Mouse (Mus musculus): ENCODE measurements around the gene Adamts13. TPM values are rescaled to one million over a fixed set of nuclear protein-coding genes. Genes with fewer than 3 reads are reported as not detected.

Gene Adamts13
- total RNA-seq (2021) = not detected

DNA sequence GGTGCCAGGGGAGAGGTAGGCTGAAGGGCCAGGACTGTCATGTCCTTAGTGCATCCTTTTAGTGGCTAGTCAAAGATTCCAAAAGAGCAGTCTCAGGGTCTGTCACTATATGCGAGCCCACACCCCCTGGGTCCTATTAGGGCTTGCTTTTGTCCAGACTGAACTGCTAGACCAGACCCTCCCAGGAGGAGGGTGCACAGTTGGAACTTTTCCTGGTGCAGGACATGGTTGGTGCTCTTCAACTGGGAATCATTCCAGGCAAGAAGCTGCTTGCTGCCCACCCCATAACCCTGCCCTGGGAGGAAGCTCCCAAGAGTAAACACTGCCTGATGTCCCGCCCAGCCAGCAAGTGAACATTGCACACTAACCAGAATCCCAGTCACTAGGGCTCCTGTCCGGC, at the start of gene Adamts13:
Adamts13 (plus strand) TSS at position 301 of the 400 bp plus-strand sequence.
- DNase-seq = no peak
- intact Hi-C loops (cut with DNase I) = no loop called here

DNA sequence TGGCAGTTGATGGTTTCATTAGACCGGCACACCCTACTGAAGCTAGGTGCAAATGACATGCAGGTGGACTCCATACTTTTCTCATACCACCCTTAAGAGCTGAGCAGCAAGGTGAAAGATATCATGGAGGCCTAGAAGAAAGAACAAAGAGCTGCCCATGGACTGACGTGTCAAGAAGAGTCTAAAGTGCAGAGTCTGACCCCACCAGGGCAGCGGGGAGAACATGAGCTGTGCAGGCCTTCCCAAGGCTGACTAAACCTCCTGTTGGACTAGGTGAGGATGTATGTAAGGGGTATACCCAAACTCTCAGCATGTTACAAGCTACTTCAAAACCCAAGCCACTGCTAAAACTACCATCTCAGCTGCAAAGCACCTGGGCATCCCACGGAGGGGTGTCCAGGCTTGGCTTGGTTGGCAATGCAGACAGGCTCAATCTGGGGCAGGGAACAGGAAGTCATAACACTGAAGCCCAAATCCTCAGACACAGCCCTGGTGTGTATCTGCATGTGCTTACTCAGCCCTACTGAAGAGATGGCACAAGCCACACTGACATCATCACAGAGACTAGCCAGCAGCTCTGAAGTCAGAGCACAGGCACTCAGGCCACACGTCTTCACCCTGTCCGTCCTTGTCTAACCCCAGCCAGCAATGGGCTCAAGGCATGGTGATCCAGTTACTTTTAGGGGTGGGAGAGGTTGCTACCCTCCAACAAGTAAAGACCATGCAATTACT, 45.3 kb upstream of the Adamts13 start:
- no peak for DNase-seq
- intact Hi-C loops (cut with DNase I) = no loop called here

DNA sequence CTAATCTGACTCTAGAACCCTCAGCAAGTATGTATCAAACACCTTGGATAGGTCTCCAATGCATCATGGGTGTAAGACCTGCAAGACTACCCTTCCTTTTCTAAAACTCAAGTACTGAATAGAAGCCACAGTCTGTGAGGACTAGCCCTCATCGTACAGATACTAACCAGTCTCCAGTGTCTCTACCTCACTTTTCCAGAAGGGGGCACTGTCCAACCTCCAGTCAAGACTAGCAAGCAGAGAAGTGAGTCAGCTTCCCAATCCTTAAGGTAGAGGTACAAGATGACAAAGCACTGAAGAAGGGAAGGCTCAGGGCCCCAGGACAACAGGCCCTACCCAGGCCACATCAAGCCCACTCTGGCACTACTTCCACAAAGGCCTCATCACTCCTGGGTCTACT, 42.8 kb upstream of the Adamts13 start:
- intact Hi-C loops (cut with DNase I) = loop anchor here (2.0 to 5.0 kb wide), 2 partner anchors 77 to 108 kb away; partner anchors contain the start of gene Cacfd1
- DNase-seq = peak; percentile 70 to 76

DNA sequence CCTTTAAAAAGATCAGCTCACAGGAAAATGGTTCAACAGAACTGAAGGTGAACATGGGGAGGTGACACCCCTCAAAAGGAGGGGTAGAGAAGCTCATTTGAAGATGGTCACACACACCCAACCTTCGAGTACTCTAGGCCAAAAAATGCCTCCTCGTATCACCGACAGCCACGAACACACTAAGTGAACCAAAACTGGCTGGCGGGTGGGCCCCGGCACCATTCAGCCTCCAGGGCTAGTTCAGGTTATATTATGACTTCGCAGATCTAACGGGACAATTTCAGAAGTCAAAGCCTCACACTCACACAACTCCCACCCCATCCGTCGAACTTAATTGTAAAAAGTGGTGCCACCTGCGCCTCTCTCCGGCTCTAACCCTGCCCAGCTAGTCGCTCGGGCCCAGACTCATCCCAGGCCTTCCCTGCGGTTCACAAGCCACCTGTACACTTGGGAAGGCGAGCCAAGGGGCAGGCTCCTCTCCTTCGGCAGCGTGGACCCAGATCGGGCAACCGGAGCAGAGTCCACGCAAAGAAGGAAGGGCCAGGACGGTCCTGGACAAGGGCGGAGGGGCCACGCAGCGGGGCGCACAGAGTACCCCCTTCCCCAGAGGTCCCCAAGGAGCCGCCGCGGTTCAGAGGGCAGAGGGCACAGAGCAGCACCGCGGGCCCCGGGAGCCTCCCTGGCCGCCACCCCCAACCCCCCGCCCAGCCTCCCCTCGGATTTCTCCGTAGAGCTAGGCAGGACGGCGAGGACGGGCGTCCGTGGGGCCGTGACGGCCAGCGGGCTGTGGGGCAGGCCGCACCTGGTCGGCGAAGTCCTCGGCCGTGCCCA, 40.5 kb upstream of the Adamts13 start:
- intact Hi-C loops (cut with DNase I) = loop anchor here (2.0 to 5.0 kb wide), 3 partner anchors 22 to 75 kb away; partner anchors contain the start of genes Cacfd1, Med22 and Rpl7a
- DNase-seq = peak; percentile 54 to 58

DNA sequence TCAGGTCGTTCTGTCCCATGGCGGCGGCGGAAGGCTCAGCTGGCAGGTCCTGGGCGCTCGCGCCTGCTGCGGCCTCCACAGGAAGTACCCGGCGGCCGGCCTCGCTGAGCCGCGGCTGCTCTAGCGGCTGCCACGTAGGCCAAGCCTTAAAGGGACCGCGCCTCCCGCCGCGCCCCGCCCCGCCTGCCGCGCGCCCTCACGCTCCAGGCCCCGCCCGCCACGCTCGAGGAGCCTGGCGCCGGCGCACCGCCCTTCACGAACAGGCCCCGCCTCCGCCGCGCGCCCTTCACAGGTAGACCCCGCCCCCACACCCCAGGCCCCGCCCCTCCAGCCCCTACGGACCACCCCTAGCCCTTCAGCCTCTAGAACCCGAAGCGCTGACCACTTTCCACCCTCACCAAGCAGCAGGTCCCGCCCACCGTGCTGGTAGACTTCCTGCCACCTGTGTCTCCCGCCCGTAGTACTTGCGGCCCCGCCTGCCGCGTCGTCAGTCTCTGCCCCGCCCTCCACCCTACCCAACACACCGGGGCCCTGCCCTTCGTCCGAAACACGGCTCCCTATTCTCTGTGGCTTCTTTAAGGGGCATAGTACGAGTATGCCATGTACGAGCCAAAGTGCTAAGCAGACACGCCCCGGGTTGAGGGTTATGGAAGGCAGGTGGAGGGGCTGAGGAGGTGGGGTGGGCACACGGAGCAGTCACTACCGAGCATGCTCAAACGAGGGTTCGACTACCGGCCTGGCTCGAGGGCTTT, 39.7 kb upstream of the Adamts13 start, which contains the start of the genes Surf4 and Stkld1:
Surf4 (minus strand) TSS at position 625 of the 752 bp plus-strand sequence.
Stkld1 (plus strand) TSS at position 744 of the 752 bp plus-strand sequence.
- DNase-seq = peak; percentile 93 to 94
- intact Hi-C loops (cut with DNase I) = loop anchor here (2.0 to 5.0 kb wide), 3 partner anchors 23 to 74 kb away; partner anchors contain the start of genes Cacfd1, Med22 and Rpl7a

DNA sequence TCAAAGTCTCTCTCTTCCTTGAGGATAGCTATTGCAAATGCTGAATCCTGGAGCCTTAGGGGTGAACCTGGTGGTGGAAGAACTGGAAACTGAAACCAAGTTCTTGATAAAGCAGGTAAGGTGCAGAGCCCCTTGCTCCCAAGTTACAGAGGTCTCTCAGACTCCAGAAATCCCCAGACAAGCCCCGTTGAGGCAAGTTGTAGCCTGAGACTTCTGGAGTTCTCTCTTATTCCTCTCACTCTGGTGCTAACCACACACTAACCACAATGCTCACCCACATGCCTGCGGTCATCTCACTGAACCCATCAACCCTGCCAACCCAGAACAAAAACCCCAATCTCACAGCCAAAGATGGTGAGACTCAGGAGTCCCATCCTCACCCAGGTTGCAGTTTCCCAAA, 37.9 kb upstream of the Adamts13 start:
- intact Hi-C loops (cut with DNase I) = no loop called here

DNA sequence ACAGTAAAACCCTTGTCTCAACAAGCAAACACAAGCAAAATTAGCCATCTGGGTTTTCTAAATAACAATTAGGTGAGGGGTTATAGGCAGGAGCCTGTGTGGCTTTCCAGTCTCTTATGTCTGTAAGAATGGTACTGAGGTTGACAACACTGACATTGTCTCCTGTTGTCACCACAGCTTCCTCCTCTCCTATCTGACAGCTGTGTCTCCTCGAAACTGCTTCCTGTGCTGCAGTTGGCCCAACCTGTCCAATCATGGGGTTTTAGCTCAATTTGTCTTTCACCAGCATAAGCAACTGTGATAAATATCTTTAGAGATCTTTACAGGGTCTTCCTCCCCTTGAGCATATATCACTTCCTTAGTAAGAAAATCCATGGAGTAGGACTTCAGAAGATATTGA, 36.8 kb upstream of the Adamts13 start:
- no peak for DNase-seq
- intact Hi-C loops (cut with DNase I) = no loop called here

More for the DNA sequence above, 37.9 kb upstream of the Adamts13 start:
- DNase-seq = no peak

DNA sequence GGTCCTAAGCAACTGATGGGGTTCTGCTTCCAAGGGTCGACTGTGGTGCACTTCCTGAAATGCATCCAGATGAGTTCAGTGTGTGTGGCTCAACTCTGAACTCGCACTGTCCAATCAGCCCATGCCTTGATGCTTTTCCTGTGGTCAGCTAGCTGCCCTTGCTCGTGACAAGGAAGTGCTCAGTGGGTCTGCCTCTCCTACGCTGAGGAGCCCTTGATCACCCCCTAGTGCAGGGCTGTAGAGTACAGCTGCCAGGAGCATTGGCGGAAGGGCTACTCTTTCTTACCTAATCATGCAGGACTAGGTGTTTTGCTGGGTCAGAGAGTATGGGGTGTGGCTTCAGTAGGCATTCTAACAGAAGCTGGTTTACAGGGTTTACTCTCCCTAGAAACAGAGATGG, 31.7 kb upstream of the Adamts13 start:
- DNase-seq = no peak
- intact Hi-C loops (cut with DNase I) = no loop called here

DNA sequence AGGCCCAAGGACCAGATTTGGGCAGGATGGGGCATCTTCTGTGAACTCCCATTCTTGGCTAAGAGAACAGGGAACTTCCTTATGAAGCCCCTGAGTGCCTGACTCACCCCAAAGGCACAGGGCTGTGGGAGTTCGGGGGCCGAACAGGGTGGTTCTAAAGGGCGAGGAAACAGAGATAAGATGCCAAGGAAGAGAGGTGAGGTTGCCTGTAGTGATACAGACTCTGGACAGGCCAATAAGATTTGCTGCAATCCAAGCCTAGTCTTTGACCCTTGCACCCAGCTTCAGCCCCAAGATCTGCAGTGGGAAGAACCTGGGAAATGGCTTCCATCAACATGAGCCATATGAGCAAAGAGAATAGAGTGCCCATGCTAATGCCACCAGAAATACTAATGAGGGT, 30.0 kb upstream of the Adamts13 start:
- intact Hi-C loops (cut with DNase I) = no loop called here
- no peak for DNase-seq

DNA sequence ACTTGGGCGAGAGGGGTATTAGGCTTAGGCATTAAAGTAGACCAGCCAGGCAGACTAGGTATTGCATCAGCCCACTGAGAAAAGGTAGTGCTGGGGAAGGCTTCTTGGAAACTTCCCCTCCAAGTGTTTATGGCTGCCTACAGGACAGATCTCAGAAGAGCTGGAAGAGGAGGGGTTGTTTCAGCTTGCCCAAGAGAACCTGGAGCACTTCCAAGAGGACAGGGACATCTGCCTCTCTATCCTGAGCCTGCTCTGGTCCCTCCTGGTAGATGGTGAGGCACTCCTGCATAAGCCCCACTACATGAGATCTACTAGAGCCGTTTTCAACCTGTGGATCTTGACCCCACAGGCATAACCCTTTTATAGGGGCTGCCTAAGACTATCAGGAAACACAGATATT, 22.8 kb upstream of the Adamts13 start:
- intact Hi-C loops (cut with DNase I) = no loop called here
- no peak for DNase-seq

DNA sequence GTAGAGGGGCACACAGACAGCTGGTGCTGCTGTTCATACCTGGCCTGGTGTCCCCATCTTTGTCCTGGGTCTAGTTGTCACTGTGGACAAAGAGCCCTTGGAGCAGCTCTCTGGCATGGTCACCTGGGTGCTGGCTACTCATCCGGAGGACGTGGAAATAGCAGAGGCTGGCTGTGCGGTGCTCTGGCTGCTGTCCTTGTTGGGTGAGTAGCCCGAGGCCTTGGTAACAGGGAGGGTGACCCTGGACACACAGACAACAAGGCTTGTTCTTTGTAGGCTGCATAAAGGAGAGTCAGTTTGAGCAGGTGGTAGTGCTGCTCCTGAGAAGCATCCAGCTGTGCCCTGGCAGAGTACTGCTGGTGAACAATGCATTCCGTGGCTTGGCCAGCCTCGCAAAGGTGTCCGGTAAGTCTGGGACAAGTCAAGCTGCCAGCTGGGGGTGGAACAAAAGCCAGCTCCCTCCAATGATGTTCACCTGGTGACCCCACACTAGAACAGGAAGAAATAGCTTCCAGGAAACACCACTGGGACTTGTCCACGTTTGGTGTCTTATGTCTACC, 21.8 kb upstream of the Adamts13 start:
- intact Hi-C loops (cut with DNase I) = no loop called here
- DNase-seq = no peak

DNA sequence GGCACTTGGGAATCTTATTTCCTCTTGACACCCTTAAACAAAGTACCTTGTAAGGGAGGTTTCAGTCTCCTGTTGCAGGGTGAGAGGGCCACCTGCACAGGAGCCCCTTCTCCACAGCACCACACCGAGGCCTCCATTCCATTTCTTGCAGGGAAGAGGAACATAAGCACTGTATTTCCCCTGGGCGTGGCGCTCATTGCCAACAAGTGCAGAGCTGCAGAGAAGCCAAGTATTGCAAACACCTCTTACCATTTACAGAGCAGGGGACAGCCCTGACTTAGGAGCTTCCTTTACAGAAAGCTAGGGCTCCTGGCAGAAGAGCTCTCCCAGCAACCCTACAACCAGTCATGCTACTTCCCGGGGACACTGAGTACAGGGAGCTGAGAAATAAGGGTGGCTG, 21.0 kb upstream of the Adamts13 start:
- DNase-seq = no peak
- intact Hi-C loops (cut with DNase I) = no loop called here

DNA sequence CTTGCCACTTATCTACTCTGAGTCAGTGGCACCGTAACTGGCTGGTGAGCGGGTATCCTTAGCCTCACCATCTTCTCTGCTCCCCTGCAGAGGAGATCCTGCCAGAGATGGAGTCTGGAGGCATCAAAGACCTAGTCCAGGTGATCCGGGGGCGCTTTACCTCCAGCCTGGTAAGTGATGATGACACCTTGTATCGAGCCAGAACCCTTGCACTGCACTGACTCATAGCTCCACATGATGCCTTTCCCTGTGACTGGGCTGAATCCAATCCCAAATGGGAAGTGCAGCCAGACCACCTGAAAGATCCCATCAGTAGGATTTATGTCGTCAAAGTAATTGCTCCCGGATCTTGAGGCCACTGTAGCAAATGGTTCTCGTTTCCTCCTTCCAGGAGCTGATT, 20.4 kb upstream of the Adamts13 start:
- intact Hi-C loops (cut with DNase I) = no loop called here
- no peak for DNase-seq

DNA sequence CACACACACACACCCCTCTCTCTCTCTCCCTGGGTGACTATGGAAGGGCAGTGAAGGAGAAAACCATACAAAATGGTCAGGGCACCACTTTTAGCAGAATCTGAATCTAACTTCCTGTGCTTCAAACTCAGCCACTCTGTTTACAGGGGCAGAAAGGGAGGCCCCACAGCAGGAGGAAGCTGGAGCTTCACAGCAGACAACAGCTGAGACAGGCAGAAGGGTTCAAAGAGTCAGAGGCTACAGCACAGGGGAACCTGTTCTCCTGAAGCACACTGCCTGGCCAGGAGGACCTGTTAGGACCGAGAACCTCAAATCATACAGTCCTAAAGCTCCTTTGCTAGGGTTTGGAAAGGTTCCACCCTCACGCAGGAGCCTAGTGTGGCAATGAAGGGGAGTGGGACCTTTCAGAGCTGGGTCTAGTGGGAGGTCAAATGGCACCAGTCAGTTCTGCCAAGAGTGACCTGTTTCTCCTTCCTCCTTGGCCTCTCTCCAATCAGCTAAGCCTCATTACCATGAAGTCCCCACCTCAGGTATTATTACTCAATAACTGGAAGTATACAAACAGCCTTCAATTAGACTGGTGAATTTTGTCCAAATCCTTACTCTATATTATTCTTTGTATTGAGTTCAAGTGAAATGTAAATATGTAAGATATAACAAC, 18.4 kb upstream of the Adamts13 start:
- DNase-seq = no peak
- intact Hi-C loops (cut with DNase I) = no loop called here

DNA sequence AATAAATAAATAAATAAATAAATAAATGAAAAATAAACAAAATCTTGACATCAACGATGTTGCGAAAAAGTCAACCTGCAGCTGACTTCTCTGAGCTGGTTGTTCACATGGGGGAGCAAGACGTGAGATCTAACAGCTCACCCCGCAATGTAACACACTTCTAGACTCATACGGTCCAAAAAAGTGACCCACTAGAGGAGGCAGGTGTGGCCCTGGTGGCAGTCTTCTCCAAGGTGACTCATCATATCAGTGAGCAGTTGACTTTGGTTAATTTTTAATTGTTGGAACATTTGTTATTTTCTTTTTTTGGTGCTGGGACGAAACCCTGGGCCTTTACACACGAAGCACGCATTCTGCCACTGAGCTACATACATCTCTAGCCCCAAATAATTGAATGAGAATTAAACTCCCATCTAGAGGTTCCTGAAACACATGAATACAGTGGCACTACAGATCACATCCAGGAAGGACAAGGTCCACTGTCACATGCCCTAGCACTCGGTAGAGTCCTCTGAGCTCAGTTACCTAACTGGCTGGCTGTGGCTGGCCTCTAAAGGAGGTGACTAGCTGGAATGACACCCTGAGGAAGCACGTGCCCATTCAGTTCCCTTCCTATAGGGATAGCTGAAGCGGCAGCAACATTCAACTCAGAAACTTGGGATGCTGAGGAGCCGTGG, 16.3 kb upstream of the Adamts13 start:
- intact Hi-C loops (cut with DNase I) = no loop called here
- DNase-seq = no peak

DNA sequence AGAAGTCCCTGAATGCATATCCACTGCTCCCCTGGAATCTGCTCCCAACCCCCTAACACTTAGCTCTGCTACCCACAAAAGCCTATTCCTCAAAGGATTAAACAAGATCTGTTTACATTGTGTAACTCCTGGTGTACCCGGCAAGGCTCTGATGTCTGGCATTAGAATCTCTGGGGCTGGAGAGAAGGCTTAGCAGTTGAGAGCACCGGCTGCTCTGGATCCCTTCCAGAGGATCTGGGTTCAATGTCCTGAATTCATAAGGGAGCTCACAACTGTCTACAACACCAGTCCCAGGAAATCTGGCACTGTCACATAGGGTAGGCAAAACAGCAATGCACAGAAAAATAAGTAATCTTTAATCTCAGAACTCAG, 15.7 kb upstream of the Adamts13 start:
- DNase-seq = no peak
- intact Hi-C loops (cut with DNase I) = no loop called here

DNA sequence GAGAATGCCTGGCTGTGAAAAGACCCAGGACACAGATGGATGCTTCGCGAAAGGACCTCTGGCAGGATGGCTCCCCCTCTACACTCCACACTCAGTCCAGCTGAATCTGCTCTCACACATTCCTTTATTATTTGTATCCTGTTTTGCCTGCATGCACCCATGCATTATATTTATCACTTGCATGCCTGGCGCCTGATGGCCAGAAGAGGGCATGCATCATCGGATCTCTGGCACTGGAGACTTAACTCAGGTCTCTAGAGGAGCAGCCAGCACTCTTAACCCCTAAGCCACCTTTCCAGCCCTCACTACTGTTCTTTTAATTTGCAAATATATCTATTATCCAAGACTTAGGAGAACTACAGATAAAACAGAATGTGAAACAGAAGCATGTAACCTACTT, 12.5 kb upstream of the Adamts13 start:
- no peak for DNase-seq
- intact Hi-C loops (cut with DNase I) = no loop called here

DNA sequence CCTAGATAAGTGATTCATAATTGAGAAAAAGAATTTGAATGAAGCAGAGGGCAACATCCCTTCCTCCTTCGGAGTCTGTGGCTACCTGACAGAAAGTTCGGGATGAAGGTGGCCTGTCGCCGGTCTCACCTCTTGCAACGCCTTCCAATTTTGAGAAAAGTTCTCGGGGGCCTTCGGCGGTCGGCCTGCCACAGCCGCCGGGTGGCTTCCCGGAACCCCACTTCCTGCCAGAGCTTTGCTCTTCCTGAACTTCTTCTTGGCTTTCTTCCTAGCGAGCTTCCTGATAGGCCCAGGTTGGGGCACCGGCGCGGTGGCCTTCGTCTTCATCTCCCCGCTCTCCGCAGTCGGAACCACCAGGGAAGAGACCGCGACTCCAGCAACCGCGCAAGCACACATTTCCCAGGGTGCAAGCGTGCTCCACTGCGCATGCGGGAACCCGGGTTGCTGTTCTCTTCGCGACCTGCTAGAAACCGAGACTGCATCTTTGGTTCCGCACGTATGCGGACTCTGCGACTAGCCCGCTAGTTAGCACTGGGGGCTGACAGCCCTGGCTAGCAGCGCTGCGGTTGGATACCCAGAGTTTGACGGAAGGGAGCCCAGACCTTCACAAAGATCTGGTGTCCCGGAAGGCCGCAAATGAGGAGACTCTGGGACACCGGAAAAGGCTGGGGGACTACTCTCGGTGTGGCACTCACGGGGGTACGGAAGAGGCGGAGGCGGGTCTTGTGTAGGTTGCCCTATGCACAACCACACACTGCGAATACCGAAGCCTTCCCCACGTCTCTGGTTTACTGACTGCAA, 9.1 kb upstream of the Adamts13 start, which contains the start of gene Rexo4:
Rexo4 (minus strand) TSS at position 464 of the 801 bp plus-strand sequence.
- peak; percentile 95 to 96 for DNase-seq
- intact Hi-C loops (cut with DNase I) = loop anchor here (2.0 kb wide), 1 partner anchor 31 kb away; the partner anchor contains the start of gene Surf4

Data from heart, postnatal 10 days (tissue).